ENCODE assay signal across 20 mouse cellular contexts in genomic region chr5:65150376-65150955, GRCm38 (mm10). TPM values are rescaled to one million over a fixed set of nuclear protein-coding genes. Genes with fewer than 3 reads are reported as not detected.
"Had no signal": no experiment of that assay in that cellular context is flagged by ENCODE, and none has a peak within 500 bp of the region (broad histone marks: within the 10 kb centered on the region; RNA-seq: fewer than 3 reads in every experiment).

No protein-coding gene starts in this region.

- H3K4me3 ChIP-seq: hindbrain, embryonic 15.5 days; left cerebral cortex, adult 2 months; liver, embryonic 12.5 days; liver, embryonic 15.5 days; midbrain, embryonic 12.5 days; midbrain, embryonic 15.5 days; neural tube, embryonic 12.5 days; neural tube, embryonic 15.5 days had no signal

- H3K4me2 ChIP-seq: hindbrain, embryonic 15.5 days; liver, embryonic 12.5 days; liver, embryonic 15.5 days; midbrain, embryonic 12.5 days; midbrain, embryonic 15.5 days; neural tube, embryonic 12.5 days; neural tube, embryonic 15.5 days had no signal

- H3K9me3 ChIP-seq: hindbrain, embryonic 15.5 days; liver, embryonic 12.5 days; liver, embryonic 15.5 days; midbrain, embryonic 12.5 days; midbrain, embryonic 15.5 days; neural tube, embryonic 12.5 days; neural tube, embryonic 15.5 days had no signal

- H3K4me1 ChIP-seq: hindbrain, embryonic 15.5 days; liver, embryonic 12.5 days; liver, embryonic 15.5 days; midbrain, embryonic 12.5 days; midbrain, embryonic 15.5 days; neural tube, embryonic 12.5 days; neural tube, embryonic 15.5 days had no signal

- H3K27ac ChIP-seq: hindbrain, embryonic 15.5 days; left cerebral cortex, adult 2 months; liver, embryonic 12.5 days; liver, embryonic 15.5 days; macrophage; midbrain, embryonic 12.5 days; midbrain, embryonic 15.5 days; neural tube, embryonic 12.5 days; neural tube, embryonic 15.5 days; stomach, postnatal 0 days had no signal

- H3K9ac ChIP-seq: hindbrain, embryonic 15.5 days; liver, embryonic 12.5 days; liver, embryonic 15.5 days; midbrain, embryonic 12.5 days; midbrain, embryonic 15.5 days; neural tube, embryonic 12.5 days; neural tube, embryonic 15.5 days had no signal

- H3K27me3 ChIP-seq: hindbrain, embryonic 15.5 days; liver, embryonic 12.5 days; liver, embryonic 15.5 days; midbrain, embryonic 12.5 days; midbrain, embryonic 15.5 days; neural tube, embryonic 12.5 days; neural tube, embryonic 15.5 days had no signal

- ATAC-seq: intestine, postnatal 0 days; liver, embryonic 12.5 days; midbrain, embryonic 15.5 days had no signal

- DNase-seq: kidney, postnatal 14 days; layer of hippocampus, postnatal 36 days; lung, adult 18-20 months; right cerebral cortex, adult 18-20 months; right cerebral cortex, postnatal 14 days; right cerebral cortex, postnatal 4 days; thymus, adult 2 months; thymus, postnatal 14 days; thymus, postnatal 4 days had no signal

RNA-seq across cellular contexts. Expression of gene Tmem156, which starts 58.5 kb away (rescaled TPM):
- polyA plus RNA-seq: hindbrain, embryonic 15.5 days; neural tube, embryonic 15.5 days had no signal
